Mouse (Mus musculus) megakaryocyte progenitor cell, adult 5-6 weeks (primary cell): ENCODE measurements at regions not wholly inside any gene's neighbourhood (a gene's known extent, or its start where the extent isn't known, plus 50 kb on each side); places are given as distances from the start of the nearest gene placed in this dataset.

ENCODE experiments used
- ATAC-seq: replicated peaks from 2 replicates; pipeline ENCODE4 v1.8.0; 2016; ENCODE audit warnings: mild to moderate bottlenecking, moderate TSS enrichment, inconsistent platforms; ENCODE audit not compliant: poor library complexity

DNA sequence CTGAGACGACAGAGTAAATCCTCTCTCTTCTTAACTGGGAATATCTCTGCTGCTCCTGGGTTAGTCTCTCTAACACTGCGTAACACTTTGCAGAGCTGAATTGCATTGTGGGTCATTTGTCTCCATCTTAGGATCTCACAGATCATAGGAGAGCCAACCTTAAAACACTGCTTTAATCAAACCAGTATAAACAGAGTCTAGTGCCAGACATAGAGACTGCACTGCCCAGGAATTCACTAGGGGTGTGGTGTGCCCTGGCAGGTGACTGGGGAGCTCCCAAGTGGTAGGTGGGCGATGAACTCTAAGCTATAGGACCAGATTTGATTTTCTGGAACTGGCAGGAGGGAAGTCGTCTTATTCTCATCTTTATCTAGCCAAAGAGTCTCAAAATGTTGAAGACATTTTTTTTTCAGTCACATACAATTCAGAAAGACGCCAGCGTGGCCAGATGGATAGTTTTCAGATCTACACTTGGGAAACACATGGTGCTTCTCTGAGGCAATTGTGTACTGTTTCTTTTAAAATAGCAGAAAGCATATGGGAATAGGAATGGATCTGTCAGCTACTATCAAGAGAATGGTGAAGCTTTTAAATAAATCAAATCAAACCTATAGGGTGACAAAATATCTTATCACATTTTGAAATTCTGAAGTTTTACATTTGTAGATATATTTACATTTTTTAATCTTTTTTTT, 175.7 kb downstream of the Spry2 start:
- ATAC-seq = no peak

DNA sequence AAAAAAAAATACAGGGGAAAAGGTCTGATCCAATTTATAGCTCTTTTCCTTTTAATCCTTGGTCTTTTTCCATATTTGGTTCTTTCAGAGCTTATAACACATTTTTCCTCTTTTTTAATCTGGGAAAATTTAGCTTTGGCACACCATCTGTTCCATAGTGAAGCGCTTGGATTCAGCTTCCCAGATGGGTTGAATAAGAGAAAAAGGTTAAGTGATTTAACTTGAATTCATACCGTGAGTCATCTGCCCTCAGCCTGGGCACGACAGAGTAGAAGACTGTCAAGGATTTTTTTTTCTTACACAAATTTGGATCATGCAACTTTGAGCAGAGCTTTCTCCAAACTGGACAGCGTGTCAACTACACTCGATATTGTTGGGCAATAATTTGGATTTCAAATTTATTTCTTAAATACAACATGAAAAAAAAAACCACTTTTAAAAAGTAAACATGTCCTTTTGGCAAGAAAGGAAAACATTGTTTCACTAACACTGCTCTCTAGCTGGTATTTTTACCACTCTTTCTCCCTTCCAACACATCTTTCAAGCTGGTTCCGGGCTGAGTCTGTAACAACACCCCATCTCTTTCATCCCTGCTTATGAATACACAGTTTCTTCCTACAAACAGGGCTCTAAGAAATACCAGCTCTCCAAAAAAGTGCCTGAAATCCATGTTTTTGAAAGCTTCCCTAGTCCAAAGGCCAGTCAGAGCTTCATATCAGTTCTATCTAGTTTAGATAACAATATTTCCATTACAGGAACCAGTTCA, 177.8 kb downstream of the Spry2 start:
- ATAC-seq = no peak

DNA sequence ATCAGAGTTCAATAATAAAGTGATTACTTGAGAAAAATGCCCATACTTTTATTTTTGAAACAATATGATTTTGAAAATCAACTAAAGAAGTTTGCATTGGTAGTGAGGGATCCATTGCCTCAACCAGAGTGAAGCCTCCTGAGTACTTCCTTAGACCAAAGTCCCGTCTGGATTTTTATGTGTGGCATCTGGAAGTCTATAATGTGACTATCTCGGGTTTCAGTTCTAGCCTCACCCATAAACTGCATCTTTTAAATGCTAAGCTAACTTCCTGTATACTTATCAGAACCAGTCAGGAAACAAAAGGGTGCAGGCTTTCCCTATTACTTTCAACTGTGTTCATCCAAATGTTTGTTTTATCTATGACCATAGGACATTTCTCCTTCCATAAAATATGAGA, 178.8 kb downstream of the Spry2 start:
- no peak for ATAC-seq

DNA sequence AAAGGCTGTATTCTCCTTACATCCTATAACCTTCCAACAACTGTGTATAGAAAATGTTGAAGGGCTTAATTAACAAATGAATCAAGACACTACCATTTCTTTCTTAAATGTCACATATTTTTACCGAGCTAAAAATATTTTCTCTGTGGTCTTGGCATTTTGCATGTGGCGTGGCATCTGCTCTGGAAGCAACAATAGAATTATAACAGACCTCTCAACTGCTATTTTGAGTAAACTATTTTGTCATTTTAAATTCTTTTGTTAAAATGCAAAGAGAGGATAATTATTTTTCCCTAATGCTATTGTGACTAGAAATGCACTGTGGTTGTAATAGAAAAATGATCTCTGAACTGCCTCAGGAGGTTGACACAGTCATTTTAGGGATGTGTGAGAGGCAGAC, 187.9 kb downstream of the Spry2 start:
- no peak for ATAC-seq

DNA sequence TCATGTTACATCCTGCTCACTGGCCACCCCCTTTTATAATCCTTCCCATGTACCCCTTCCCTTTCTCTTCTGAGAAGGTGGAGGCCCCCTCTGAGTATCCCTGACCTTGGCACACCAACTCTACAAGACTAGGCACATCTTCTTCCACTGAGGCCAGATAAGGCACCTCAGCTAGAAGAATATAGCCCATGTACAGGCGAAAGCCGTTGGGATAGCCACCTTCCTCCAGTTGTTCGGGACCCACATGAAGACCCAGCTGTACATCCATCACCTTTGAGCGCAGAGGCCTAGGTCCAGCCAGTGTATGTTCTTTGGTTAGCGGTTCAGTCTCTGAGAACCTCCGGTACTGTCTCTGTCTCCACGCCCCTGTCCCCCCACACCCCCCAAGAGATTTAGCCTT, 189.9 kb downstream of the Spry2 start:
- no peak for ATAC-seq

DNA sequence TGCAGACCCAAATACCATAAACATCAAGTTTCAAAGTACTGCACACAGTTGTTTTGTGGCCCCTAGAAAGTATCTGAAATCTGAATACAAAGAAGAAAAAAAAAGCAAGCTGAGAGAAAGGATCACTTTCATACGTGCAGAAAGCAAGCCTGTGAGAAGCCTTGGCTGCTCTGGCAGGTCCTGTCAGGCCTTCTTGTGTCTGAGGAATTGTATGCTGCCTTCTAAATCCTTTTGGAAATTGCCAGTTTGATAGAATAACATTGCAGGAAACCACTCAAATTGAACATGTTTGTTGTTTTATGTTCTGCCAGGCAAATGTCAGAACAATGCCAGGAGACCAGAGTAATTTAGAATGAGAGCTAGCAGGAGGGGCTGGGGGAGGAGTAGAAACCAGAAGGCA, 198.0 kb downstream of the Spry2 start:
- ATAC-seq = no peak

DNA sequence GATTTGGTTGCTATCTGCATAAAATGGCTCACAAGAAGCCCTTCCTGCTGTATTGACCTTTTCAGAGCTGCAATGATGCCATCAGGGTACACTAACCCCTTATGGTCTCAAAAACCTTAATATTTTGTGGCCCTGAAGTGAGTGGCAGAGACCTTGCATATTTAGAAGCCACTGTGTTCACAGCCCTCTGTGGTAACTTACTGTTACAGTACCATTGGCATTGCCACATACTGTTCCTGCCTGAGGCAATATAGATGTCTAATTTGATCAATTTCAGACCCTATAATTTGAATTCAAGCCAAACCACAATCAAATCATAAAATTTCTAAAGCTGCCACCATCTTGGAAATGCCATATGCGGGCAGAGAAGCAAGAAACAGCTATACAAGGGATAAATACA, 198.5 kb downstream of the Spry2 start:
- no peak for ATAC-seq

DNA sequence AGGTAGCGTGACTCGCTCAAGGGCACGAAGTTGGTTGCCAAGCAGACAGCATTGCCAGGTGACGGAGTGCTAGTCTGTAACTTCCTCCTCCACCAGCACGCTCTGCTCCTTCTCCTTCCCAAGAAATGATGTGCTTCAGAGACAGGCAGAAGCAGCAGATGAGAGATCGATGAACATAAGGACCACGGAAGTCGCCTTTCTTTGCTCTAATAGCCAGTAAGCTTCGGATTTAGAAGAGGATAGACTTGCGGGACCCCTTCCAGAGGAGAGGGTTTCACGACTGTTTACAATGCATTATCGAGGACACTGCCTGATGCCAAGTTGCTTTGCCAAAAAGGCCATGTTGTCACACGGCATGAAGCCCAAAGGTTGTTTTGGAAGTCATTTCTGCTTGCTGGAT, 199.2 kb downstream of the Spry2 start:
- ATAC-seq = no peak

DNA sequence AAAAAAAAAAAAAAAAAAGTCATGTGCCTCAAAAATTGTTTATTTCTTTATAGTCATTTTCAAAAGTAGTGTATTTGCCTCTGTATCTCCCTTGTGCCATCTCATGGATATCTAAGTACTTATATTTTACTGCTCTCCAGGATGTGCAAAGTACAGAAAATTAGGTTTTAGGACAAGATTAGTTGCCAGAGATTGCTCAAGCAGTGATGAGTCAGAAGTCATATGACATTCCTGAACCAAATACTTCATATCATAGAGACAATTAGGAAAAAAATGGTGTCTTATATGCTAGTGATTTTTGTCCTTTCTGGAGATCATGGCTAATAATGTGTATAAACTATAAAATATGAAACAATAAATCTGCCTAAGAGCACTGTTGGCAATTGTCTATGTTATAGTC, 201.7 kb downstream of the Spry2 start:
- no peak for ATAC-seq

DNA sequence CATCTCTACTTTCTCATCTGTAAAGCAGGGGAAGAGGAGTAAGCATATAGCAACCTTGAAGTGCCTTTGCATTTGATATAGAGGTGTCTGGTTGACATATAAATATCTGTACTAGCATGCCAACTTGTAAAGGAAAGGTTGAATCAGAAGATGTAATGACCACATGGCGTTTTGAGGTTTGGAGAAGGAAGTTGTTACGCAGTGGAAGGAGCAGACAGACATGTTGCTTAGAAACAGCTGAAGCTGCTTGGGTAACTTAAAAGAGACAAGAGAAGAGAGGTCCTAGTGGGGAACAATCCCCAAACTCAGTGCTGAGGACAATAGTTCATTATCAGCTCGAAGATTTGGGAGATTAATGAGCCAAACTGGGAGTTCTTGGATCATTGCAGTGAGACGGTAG, 202.9 kb downstream of the Spry2 start:
- ATAC-seq = peak; percentile 93

DNA sequence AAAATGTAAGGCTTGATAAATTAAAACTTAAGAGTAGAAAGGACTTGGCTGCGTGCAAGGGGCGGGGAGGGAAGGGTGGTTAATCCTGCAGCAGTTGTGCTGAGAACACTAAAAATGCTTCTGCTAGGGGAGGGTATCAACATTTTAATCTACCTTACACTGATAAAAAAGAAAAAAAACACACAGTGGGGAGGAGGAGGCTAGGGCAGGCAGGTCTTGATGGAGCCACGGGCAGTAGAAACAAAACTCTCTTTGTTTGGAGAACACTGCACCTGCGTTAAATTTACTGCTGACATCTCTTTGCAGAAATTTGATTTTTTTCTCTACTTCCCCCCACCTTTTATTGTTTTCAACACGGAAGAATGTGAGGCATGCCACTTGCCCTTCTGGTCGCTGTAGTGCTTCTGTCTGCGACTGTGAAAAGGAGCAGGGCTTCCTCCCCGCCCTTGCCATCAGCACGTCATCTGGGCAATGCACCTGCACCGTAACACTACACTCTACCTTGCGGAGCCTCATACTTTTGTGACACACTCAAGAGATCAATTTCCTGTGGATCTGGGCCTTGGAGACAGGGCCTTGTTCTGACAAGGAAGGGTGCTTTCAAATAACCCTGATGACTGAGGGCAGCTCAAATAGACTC, 211.7 kb downstream of the Spry2 start:
- no peak for ATAC-seq

DNA sequence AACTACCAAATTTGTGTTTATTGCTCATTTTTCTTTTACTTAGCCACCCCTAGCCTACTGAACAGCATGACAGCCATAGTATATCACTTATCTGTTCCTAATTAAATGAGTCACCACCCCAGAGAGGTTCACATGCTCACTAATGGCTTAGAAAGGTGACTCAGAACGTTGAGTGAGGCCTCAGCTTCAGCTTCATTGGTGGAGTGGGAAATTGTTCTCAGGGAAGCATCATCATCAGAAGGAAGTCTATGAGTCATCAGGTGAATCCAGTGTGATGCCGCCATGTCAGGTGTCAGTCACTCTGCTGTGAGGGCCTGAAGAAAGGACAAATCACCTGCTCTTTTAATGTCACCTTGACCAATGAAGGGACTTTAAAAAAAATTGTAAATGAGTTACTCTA, 212.3 kb downstream of the Spry2 start:
- no peak for ATAC-seq

DNA sequence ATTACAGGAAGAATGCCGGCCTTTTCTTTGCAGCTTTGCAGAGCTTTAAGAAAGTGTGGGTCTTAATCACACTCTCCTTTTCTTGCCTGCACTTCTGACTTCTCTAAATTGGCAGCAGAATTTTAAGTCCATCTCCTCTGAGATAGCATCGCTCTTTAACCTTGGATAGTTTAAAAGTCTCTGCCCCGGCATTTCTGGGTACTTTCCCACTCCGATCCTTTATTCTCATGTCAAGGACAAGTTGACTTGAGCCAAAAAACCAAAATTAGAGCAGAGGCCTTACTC, 220.0 kb downstream of the Spry2 start:
- no peak for ATAC-seq

DNA sequence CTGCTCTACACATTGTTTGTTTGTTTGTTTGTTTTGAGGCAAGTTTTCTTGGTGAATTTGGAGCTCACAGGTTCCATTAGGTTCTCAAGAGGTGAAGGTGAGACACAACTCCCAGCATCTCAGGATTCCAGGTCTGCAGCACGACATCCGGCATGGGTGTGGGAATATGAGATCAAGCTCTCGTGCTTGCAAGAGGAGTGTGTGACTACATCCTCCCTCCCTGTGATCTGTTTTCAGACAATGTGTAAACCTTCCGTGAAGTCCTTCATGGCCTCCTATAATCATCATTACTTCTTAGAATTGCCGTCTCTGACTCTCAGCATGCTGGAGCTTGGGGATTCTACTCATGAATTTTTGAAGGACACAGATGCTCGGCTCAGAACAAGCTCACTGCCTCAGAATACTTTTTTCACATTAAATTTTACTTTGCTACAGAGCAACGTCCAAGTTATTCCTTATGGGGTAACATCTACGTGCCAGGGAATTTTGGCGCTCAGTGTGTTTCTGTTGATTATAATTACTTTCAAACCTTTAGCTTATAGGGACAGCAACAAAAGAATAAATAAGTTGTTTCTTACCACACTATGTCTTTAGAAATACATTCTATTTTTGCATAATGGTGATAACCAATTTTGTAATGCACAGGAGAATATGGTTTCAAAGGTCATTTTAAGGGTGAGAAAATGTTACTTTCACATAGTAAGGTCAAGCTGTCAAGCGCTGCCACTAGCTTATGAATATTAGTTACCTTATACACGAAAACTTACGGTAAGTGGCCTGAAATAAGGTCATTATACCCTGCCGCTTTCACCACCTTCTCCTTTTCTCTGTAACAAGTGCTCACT, 220.6 kb downstream of the Spry2 start:
- peak; percentile 85 for ATAC-seq

DNA sequence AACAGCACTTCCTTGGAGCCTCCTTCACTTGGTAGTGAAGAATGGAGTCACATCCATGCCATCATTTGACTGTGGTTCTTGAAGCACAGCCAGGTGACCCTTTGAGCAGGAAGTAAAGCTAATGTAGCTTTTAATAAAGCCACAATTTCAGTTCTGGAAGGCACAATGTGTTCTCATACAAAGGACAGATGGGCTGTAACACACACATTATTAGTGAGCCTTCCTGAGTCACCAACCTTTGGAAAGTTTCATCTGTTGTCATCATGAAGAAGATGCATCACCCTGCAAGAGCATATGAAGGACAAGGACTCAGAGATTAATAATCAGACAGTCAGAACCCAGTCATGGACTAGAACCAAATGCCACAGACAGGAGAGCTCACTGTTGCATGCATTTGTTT, 221.6 kb downstream of the Spry2 start:
- no peak for ATAC-seq

DNA sequence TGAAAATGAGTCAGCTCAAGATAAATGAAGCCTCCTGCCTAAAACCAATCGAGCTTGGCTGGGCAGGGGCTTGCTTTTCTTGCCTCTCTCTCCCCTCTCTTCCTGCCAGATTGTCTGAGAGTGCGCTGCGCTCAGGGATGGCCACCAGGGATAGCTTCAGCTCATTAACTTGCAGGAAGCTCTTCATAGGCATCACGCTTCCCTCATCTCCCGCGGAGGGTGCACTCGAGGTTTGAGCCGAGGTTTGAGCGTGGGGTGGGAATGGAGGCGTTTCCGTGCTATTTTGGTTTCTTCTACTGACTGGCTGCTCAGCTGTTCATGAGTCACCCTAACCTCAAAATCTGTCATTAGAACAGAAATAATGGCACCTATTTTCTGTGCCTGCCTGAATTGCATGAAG, 227.7 kb downstream of the Spry2 start:
- ATAC-seq = peak; percentile 83

DNA sequence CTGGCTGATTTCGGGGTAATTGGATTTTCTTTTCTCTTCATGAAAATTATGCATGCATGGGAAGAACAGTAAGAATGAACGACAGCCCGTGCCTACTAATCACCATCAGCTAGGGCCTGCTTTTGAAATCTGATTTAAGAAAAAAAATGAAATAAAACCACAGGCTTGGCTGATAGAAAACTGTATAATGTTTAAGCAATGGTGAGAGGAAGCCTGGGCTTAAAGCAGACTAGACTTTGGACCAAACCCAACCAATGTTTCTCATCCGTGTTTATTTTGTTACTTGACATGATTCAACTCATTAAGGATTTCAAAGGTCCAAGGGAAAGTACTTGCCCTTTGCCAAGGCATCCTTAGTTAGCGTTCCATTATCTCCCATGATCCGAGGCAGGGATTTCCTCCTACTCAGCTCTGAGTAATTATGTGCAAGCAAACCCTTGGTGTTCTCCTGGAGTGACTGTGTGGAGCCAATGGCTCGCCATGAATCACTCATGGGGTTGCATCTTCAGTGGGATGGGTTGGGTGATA, 231.9 kb downstream of the Spry2 start:
- ATAC-seq = no peak

DNA sequence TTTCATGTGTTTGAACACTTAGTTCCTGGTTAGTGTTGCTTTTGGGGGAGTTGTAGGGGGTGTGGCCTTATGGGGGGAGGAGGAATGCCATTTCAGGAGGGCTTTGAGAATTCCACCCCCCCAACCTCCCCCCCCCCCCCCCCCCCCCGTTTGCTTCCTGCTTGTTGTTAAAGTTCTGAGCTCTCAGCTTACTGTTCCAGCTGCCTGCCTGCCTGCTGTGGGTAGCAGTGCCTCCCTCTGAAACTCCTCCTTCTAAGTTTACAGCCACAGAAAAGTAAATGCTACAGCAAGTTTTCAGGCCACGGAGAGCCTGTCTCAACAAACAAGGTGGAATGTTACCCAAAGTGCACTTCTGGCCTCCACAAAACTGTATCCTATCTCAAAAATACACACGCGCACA, 233.1 kb downstream of the Spry2 start:
- ATAC-seq = no peak

DNA sequence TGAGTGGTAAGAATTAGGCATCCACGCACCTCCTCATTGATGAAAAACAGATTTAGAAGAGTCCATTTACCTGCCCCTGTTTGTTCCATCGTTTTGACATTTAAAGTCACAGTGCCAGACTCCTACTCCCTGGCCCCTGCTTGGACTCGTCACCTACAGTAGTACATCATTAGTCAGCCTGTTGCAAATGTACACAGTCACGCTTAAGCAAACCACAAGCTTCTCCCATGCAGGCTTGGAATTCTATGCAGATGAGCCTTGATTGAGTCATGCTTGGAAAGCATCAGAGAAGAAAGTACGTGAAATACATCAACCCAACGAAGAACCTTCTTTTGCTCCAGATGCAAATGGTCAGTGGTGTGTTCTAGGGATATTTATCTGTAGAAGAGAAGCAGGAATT, 233.8 kb downstream of the Spry2 start:
- ATAC-seq = no peak

DNA sequence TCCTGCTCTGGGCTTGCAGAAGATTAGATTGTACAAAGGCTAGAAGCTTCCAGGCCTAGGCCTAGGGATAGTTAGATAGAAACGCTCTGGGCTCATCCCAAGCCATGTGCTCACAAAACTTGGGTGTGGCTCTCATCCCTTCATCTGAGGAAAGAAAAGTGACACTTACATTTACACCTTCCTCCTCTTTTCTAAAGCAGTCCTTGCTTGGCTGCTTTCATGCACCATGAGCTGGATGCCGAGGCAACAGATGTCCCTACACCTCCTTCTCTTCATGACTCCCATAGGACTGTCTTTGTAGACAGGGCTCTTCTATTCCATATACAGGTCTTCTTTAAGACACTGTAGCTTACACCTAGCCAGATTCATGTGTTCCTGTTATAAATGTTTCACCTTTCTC, 238.3 kb downstream of the Spry2 start:
- ATAC-seq = no peak

DNA sequence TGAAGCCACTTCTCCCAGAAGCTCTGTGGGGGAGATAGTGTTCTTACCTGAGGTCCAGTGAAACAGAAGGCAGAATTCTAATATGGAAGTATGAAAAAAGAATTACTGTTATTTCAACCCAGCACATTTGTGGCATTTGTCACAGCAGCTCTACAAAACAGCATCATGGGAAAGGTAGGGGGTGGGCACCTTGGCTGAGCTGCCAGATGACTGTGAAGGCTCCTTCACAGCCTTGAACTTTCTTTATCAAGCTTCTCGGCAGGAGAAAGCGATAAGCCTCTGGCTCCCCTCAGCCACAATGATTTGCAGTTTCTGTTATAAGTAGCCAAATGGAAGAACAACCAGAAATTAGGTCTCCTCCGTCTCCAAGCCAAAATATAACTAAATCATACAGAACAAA, 249.5 kb downstream of the Spry2 start:
- peak; percentile 92 for ATAC-seq
